Mouse (Mus musculus): ENCODE data around the gene Mlf2. TPM values are rescaled to one million over a fixed set of nuclear protein-coding genes. Genes with fewer than 3 reads are reported as not detected.
A peak's percentile ranks its signal among the peaks of the same experiment; 100 is the strongest.

Mlf2 gene
- polyA plus RNA-seq, 1 experiment, result 362 TPM

DNA sequence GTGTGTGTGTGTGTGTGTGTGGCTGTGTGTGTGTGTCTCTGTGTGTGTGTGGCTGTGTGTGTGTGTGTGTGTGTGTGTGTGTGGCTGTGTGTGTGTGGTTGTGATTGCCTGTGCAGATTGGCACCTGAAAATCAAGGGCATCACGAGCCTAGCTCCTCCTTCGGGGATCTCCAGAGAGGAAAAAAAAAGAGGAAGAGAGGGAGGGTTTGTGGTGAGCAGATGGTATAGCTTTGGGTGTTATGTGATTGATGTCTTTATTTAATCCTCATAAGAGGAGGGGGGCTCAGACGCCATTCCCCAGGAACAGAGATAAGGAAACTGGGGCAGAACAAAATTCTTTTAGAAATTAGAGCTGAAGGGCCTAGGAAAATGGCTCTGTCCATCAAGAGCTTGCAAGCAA, 32.8 kb upstream of the Mlf2 start:
- H3K4me1 ChIP-seq, result peaks cover 31% of the 10 kb centered on the region
- no peaks in the 10 kb centered on the region for H3K9me3 ChIP-seq
- no peak for TF ChIP-seq GATA1 (IDR thresholded peaks at IDR 0.05; ENCODE audit: borderline replicate concordance, low read length)
- TF ChIP-seq FLI1 (IDR thresholded peaks at IDR 0.05; ENCODE audit: low read length), result no peak
- peaks cover 19% of the 10 kb centered on the region for H3K27me3 ChIP-seq (replicated peaks)
- H3K4me3 ChIP-seq (replicated peaks), result no peak overlapping the region
- H3K36me3 ChIP-seq (replicated peaks; ENCODE audit: low read length), result no peaks in the 10 kb centered on the region

DNA sequence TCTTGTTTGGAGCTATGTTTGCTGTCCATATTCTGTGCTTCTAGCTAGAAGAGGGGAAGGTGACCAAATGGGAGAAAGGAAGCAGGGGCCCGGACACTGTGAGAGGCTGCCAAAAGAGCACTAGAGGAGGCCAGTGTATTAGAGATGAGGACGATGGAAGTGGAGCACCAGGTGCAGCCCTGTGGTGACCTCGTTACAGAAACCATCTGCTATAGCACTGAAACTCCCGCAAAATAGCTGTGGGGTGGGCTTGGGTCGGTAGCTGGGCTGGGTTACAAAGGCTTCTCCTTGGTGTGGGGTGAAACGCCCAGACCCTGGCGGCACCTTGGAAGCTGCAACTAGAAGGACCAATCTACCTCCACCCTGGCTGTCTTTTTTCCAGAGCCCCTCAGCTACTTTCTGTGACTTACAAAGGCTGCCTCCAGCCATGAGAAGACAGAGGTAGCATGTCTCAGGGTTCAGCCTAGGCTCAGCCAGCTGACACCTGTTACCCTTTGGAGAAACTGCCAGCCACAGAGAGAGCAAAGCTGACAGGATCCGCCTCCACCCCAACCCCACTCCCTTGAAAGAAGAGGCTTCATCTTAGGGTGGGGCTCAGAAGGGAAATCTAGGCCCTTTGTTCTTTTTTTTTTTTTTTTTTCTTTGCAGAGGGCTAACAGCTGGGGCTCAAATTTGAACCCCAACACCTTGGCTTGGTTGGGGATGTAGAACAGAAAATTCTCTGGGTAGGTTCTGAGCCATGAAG, 31.0 kb upstream of the Mlf2 start:
- TF ChIP-seq GATA1 (IDR thresholded peaks at IDR 0.05; ENCODE audit: borderline replicate concordance, low read length) (no peak), FLI1 (IDR thresholded peaks at IDR 0.05; ENCODE audit: low read length) (no peak)
- peaks cover 36% of the 10 kb centered on the region for H3K4me1 ChIP-seq
- peaks cover 19% of the 10 kb centered on the region for H3K27me3 ChIP-seq (replicated peaks)
- no peaks in the 10 kb centered on the region for H3K36me3 ChIP-seq (replicated peaks; ENCODE audit: low read length)
- no peaks in the 10 kb centered on the region for H3K9me3 ChIP-seq
- H3K4me3 ChIP-seq (replicated peaks), result no peak overlapping the region

DNA sequence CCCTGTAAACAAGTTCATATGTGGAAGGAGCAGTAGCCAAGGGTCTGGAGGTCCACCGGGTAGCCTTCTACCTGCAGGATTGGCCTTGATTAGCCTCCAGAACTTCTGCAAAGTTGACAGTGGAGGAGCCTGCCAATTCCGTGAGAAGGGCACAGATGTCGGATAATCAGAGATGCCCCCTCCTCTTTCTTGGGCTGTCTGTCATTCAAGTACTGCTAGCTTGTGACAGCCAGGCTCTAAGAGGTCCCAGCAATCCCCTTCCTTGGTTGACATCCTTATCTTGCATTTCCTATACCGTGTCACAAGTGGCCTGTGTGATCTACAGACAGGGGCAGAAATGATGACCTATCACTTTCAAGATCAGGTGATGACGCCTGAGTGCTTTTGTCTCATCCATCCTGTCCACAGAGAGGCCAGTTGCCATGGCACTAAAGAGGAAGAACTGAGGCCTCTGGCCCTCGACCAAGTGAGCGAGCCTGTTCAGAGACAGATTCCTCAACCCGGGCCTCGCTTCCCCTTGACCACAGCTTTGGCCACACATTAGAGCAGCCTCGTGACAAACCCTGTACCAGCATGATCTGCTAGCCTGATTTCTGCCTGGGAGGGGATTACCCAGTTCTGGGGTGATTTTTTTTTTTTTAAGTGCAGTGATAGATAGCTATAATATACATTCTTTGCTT, 30.2 kb upstream of the Mlf2 start:
- peaks cover 36% of the 10 kb centered on the region for H3K4me1 ChIP-seq
- H3K4me3 ChIP-seq (replicated peaks), result no peak overlapping the region
- peaks cover 18% of the 10 kb centered on the region for H3K27me3 ChIP-seq (replicated peaks)
- H3K9me3 ChIP-seq, result no peaks in the 10 kb centered on the region
- no peaks in the 10 kb centered on the region for H3K36me3 ChIP-seq (replicated peaks; ENCODE audit: low read length)
- no peak for TF ChIP-seq FLI1 (IDR thresholded peaks at IDR 0.05; ENCODE audit: low read length)
- TF ChIP-seq GATA1 (IDR thresholded peaks at IDR 0.05; ENCODE audit: borderline replicate concordance, low read length), result no peak

DNA sequence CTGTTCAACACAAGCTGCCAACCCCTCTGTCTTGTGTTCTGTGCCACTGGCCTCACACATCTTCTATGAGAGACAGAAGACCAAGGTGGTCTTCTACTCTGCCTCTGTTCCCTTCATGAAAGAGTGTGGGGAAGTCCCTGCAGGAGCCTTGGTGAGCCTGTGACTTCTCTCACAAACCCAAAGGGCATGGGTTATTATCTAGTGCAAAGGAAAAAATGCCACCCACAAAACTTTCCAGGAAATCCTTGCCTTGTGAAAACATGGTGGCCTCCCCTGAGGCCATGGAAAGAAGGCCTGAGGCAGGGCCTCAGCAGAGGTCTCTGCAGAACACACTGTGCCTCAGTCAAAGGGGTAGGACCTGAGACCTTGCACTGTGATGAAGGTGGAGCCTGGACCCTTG, 29.3 kb upstream of the Mlf2 start:
- Histone ChIP-seq H3K4me3 (replicated peaks) (no peak overlapping the region), H3K36me3 (replicated peaks; ENCODE audit: low read length) (no peaks in the 10 kb centered on the region), H3K27me3 (replicated peaks) (peaks cover 18% of the 10 kb centered on the region), H3K9me3 (no peaks in the 10 kb centered on the region), H3K4me1 (peaks cover 36% of the 10 kb centered on the region)
- TF ChIP-seq FLI1 (IDR thresholded peaks at IDR 0.05; ENCODE audit: low read length) (no peak), GATA1 (IDR thresholded peaks at IDR 0.05; ENCODE audit: borderline replicate concordance, low read length) (no peak)

DNA sequence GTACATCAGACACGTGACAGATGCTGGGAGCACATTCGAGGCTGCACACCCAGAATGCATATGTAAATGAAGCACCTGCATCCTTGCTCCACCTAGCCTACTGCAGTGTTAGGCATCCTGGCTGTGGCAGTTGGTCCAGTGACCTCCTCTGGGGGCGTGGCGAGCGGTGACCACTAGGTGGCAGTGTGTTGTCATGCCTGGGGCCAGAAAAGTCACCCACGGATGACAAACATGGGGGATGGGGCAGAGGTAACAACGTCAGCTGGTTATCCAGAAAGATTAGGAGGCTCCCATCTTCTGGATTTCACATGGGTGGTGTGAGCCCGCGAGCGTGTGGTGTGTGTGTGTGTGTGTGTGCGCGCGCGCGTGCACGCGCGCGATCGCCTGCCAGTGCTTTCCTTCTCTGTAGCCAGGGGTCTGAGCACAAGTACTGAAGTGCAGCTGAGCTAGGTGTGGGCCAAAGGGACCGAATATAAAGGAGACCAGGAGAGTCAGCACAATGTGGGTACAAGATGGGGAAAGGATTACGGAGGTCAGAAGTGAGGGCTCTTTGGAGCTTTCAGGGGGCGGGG, 27.5 kb upstream of the Mlf2 start:
- TF ChIP-seq FLI1 (IDR thresholded peaks at IDR 0.05; ENCODE audit: low read length) (no peak), GATA1 (IDR thresholded peaks at IDR 0.05; ENCODE audit: borderline replicate concordance, low read length) (no peak)
- H3K9me3 ChIP-seq, result no peaks in the 10 kb centered on the region
- no peaks in the 10 kb centered on the region for H3K36me3 ChIP-seq (replicated peaks; ENCODE audit: low read length)
- peaks cover 25% of the 10 kb centered on the region for H3K27me3 ChIP-seq (replicated peaks)
- peaks cover 40% of the 10 kb centered on the region for H3K4me1 ChIP-seq
- H3K4me3 ChIP-seq (replicated peaks), result peak overlapping the region; percentile 93

DNA sequence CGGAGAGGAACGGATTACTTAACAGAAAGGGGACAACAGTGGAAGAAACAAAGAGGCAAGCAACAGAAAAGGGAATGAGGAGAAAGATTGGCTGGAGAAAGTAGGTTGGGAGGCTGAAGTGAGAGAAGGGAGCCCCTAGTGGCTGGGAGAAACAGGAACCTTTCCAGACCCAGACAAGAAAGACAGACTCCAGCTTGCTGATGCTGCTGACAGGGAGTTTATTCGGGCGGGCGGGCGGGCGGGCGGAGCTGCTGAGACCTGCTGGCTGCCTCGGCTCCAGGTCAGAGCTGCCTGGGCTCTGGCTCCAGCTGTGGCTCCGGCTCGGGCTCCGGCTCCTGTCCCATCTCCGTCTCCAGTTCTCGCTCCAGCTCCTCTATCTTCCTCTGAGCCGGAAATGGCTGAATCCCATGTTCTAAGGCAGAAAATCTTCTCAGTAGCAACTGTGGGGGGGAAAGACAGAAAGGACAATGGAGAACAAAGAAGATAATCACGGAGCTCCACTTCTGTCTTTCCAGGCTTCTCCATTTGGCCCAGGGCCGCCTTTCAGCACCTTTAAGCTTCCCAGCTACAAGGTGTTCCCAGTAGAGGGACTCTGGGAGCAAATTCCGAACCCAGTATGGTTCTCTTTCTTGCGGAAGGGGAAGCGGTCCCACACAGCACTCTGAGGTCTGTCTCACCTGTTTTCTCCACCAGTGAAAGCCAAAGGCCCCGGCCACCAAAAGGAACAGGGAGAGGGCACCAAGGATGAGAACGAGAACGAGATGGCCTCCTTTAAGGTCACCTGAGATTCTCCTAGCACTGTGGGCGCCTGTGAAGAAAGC, 26.8 kb upstream of the Mlf2 start:
- H3K9me3 ChIP-seq, result no peaks in the 10 kb centered on the region
- TF ChIP-seq FLI1 (IDR thresholded peaks at IDR 0.05; ENCODE audit: low read length) (no peak), GATA1 (IDR thresholded peaks at IDR 0.05; ENCODE audit: borderline replicate concordance, low read length) (no peak)
- no peaks in the 10 kb centered on the region for H3K36me3 ChIP-seq (replicated peaks; ENCODE audit: low read length)
- H3K4me1 ChIP-seq, result peaks cover 40% of the 10 kb centered on the region
- H3K4me3 ChIP-seq (replicated peaks), result peak overlapping the region; percentile 93
- peaks cover 28% of the 10 kb centered on the region for H3K27me3 ChIP-seq (replicated peaks)

DNA sequence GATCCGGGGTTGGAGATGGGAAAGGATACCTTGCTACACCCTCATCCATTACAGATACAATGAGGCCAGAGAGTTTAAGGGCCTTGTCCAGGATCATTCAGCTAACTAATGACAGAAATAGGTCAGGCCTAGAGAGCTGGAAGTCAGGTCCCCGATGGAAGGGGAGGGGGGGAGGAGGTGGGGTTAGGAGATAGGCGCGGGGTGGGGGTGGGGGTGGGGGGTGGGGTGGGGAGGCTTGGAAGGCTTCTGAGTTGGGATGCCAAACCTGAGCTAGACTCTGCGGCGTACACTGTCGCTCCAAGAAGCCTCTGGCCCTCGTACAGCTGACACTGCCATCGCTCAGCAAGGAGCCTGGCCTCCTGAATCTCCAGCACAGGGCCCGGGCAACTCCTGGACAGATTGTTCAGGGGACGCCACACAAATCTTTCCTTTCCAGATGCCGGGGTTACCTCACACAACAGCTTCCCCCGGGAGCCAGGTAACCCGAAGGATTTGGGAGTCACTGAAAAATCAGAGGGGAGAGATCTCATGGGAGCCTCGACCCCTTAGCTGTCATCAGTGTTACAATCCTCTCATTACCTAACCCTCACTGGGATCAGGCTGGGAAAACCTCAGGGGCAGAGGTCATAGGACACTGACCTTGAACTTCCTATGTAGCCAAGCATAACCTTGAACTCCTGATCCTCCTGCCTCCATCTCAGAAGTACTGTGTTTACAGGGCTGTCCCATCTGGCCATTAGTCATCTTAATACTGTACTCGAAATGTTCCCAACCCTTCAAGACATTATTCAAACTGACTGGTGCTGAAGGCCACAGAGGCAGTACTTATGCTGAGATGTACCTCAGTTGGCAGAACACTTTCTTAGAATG, 26.0 kb upstream of the Mlf2 start:
- H3K4me1 ChIP-seq, result peaks cover 45% of the 10 kb centered on the region
- H3K27me3 ChIP-seq (replicated peaks), result peaks cover 32% of the 10 kb centered on the region
- no peaks in the 10 kb centered on the region for H3K9me3 ChIP-seq
- TF ChIP-seq FLI1 (IDR thresholded peaks at IDR 0.05; ENCODE audit: low read length) (no peak), GATA1 (IDR thresholded peaks at IDR 0.05; ENCODE audit: borderline replicate concordance, low read length) (no peak)
- no peak overlapping the region for H3K4me3 ChIP-seq (replicated peaks)
- no peaks in the 10 kb centered on the region for H3K36me3 ChIP-seq (replicated peaks; ENCODE audit: low read length)

DNA sequence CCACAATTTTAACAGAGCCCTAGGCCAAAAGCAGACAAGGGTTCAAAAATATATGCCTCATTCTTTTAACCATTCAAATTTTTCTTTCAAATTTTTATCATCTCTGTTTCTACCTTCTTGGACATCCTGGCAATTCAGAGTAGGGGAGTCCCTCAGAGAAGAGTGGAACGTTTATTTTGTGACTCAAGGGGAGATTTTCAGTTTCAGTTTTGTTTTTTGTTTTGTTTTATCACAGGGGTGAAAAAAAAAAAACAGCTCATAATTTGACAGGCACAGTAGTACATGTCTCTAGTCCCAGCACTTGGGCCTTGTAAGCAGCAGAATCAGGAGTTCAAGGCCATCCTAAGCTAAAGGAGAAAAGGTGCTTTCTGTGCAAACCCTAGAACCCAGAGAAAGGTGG, 23.4 kb upstream of the Mlf2 start:
- peaks cover 42% of the 10 kb centered on the region for H3K27me3 ChIP-seq (replicated peaks)
- peaks cover 41% of the 10 kb centered on the region for H3K4me1 ChIP-seq
- H3K36me3 ChIP-seq (replicated peaks; ENCODE audit: low read length), result no peaks in the 10 kb centered on the region
- H3K9me3 ChIP-seq, result no peaks in the 10 kb centered on the region
- no peak overlapping the region for H3K4me3 ChIP-seq (replicated peaks)
- TF ChIP-seq GATA1 (IDR thresholded peaks at IDR 0.05; ENCODE audit: borderline replicate concordance, low read length) (no peak), FLI1 (IDR thresholded peaks at IDR 0.05; ENCODE audit: low read length) (no peak)

DNA sequence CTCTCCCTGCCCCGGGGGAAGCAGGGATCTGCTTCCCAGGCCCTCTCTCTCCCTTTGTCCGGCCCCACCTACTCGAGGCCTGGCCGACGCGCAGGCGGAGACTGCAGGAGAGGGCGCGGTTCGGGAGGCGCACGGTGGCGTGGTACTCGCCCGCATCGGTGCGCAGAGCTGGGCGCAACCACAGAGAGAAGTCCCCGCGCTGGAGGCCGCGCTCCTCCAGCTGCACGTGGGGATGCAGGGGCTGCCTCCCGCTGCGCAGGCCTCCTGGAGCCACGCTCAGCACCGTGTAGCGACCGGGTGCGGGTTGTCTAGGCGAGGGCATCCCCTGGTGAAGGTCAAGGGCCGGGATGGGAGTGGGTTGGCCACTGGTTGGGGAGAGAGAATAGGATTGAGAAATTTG, 21.2 kb upstream of the Mlf2 start:
- Histone ChIP-seq H3K36me3 (replicated peaks; ENCODE audit: low read length) (no peaks in the 10 kb centered on the region), H3K9me3 (no peaks in the 10 kb centered on the region), H3K4me3 (replicated peaks) (no peak overlapping the region), H3K4me1 (peaks cover 45% of the 10 kb centered on the region), H3K27me3 (replicated peaks) (peaks cover 62% of the 10 kb centered on the region)
- TF ChIP-seq GATA1 (IDR thresholded peaks at IDR 0.05; ENCODE audit: borderline replicate concordance, low read length), result no peak
- TF ChIP-seq FLI1 (IDR thresholded peaks at IDR 0.05; ENCODE audit: low read length), result no peak
